Mouse (Mus musculus): ENCODE measurements around the gene Gnaq.
A peak's percentile ranks its signal among the peaks of the same experiment; 100 is the strongest.
"Not testable (repeated sequence)": the region's sequence is repeated elsewhere in the genome, so short reads cannot be mapped to it uniquely, and the experiment has no call there.

The Gnaq gene

DNA sequence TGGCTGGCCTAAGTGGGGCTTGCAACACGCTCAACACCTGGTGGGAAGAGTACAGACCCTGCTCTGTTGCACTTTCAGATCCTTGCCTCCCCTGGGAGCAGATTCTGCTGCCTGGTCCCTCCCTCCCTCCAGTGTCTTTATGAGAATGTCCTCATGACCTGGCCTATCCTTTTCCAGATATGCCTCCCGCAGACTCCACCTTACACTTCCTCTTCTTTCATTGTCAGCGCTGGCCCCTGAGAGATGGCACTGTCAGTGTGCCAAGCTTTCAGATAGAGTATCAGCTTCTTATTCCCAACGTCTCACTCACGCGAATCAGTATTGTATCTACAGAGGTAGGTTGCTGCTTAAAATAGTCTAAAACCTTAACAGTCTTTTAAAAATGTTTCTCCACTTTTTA, 129.0 kb downstream of the Gnaq start:
- DNase-seq = no peak

- DNase-seq = no peak
Observed at GRCm38 (mm10) chr19:16262340-16262739, 129.7 kb downstream of the Gnaq start.

DNA sequence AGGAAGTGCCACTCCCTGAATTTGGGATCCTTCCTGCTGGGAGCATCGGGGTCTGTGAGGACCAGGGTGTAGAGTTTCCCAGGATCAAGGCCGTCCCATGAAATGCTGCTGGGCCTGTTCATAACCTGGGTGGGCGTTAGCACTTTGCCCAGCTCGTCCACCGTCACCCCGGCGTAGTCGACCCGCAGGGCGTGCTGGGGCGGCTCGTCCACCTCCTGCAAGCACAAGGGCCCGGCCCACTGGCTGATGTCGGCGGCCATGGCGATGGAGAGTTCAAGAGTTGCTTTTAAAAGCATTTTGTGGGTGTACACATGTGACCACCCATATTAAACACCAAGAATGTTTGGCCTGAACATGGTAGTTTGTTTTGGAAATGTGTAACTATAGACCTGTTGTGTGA, 134.7 kb downstream of the Gnaq start:
- DNase-seq = not testable (repeated sequence)

- no peak for DNase-seq
Observed at GRCm38 (mm10) chr19:16270236-16270635, 137.6 kb downstream of the Gnaq start.

DNA sequence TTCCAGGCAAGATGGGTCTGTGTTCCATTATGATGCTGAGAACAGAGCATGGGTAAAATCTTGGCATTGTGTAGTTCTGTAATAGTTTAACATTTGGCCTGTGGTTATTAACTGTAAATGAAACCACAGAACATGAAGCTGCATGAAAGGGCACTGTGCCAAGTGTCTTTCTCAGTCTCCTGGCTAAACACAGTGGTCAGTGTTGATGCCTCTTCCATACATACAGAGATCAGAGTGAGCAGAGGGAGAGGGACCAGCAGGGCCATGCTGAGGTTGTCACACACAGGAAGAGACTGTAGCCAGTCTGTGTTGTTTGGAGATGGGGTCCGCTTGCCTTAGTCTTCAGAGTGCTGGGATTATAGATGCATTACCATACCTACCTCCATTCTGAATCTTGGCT, 138.4 kb downstream of the Gnaq start:
- DNase-seq = no peak

DNA sequence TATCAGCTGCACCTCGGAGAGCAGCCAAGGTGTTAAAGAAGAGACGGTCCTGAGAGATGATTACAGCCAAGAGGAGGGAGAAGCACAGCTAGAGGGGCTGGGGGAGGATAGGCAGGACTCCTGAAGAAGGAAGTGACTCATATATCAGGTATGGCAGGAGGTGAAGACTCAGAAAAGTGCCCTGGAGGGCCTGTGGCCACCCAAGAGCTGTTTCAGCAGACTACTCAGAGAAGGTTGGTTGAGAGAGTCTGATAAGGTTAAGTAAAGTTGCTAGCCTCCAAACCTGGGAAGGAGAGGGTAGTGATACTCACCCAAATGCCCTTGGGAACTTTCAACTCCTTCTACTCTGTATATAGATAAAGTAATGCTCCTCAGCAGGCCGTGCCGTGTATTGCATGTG, 140.4 kb downstream of the Gnaq start:
- DNase-seq = no peak

- no peak for DNase-seq
Observed at GRCm38 (mm10) chr19:16280231-16280630, 147.6 kb downstream of the Gnaq start.

GRCm38 (mm10) chr19:16285051-16286028, 152.7 kb downstream of the Gnaq start:
- peak; percentile 53 for DNase-seq

GRCm38 (mm10) chr19:16286451-16287175, 154.0 kb downstream of the Gnaq start:
- no peak for DNase-seq

DNA sequence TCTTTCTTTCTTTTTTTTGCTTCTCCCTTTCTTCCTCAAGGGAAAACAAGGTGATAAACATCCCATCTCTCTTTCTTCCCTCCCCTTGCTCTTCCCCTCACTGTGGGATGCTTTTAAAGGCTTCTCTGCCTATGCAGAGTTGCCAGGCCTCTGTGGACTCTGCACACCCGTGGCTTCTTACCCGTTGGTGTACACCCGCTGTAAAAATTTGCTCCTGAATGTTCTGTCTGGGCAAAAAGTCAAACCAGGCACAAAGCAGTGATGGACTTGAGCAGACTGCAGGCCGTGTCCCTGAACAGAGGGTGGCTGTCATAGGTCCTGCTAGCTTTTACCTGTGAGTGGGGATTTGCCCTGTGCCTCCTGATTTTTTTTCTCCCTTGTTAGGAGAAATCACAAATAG, 154.7 kb downstream of the Gnaq start:
- no peak for DNase-seq

GRCm38 (mm10) chr19:16287971-16288370, 155.3 kb downstream of the Gnaq start:
- peak; percentile 63 for DNase-seq

- no peak for DNase-seq
Observed at GRCm38 (mm10) chr19:16291088-16291487, 158.5 kb downstream of the Gnaq start.

- DNase-seq = no peak
Observed at GRCm38 (mm10) chr19:16292056-16292608, 159.5 kb downstream of the Gnaq start.

DNA sequence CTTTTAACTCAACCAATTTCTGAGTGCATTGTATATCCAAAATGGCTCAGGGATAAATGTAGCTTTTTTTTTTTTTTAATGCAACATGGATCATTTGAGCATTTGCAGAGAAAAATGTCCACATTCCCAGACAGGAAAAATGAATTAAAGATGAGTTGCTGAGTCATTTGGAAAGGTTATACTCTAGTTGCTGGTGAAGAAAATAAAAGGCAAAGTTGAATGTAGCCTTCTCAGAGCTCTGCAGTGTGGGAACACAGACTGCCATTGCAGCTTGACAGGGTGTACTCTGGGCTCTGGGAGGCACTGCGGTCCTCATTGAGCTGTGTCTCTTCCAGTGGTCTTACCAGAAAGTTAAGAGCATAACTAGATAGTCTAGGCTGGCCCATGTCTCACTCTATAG, 160.3 kb downstream of the Gnaq start:
- DNase-seq = no peak

GRCm38 (mm10) chr19:16300413-16300812, 167.8 kb downstream of the Gnaq start:
- DNase-seq = no peak

DNA sequence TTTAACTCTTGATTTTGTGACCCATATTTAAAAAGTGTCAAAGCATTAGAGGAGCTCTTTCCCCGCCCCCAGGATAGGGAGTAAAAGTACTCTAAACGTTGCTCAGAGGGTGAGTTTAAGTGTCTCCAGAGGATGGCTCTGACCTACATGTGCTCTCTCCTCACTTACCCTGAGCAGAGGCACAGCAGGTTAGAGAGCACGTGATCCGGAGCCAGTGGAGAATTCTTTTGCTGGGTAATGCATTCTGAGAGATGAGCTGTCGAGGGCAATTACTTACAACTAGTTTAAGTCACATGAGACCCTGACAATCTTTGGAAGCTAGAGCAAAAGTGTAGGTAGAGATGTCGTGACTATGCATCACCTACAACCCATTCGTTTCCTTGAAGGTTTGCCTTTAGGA, 168.7 kb downstream of the Gnaq start:
- no peak for DNase-seq

GRCm38 (mm10) chr19:16309031-16309430, 176.4 kb downstream of the Gnaq start:
- no peak for DNase-seq

DNA sequence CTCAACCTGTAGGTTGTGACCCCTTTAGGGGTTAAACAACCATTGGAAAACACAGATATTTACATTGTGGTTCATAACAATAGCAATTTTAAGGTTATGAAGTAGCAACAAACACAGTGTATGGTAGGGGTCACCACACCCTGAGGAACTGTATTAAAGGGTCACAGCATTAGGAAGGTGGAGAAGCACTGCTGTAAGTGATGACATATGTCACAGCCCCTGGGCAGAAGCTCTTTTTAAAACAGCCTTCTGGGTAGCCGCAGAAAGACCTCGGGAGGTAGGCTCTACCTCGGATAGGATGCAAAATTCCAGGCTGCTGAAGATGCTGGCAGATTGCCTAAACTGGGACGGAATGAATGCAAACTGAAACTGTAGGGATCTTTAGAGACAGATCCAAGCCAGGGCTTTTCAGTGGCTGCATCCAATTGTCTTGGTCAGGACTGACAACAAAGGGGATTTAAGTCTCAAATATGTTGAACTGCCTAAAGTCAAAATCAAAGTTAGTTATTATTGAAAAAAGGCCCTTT, 181.7 kb downstream of the Gnaq start:
- peak; percentile 41 for DNase-seq

DNA sequence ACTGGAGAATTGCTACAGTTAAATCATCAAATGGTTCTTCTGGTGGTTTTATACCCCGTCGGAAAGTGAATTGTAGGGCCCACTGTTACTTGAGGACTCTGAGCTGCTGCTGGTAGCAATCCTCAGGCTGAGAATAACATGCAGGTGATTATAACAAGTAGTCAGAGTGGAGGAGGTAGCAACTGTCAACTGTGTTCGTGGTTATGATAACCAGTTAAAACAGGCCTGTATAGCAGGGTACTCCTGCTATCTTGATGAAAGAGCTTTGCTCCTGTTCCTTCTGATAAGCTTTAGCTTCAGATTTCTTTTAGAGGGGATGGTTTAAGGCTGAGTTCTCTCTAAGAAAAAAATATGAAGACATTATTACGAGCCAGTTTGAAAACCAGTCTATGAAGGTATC, 182.9 kb downstream of the Gnaq start:
- no peak for DNase-seq

DNA sequence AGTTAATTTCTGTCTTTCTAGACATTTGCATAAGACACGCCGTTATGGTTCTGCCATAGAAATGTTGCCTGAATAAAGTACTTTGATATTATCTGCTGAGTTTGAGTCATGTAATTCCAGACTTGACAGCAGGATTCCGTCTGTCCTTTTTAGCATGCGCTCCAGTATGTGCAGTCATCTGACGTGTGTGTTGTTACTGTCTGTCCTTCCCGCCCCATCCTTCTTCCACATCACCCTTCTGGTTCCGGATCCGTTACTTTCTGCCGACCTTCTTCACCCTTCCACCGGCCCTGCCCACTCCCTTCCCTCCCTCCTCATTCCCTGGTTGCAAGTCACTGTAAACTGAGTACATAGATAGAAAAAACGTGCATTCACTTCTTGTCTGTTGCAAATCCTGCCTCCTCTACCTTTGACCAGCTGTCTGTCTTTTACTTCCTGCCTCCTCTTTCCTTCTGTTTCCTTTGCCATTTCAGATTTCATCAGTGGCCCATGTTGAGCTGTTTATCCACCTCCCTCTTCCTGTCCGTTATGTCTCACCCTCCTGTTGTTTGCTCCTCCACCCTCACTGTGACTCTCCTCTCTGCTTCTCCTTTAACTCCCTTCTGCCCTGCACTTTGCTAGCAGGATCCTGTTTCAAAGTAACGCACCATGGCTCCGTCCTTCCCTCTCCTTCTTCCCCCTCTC, 185.6 kb downstream of the Gnaq start:
- no peak for DNase-seq

- DNase-seq = no peak
Observed at GRCm38 (mm10) chr19:16319986-16320385, 187.4 kb downstream of the Gnaq start.

DNA sequence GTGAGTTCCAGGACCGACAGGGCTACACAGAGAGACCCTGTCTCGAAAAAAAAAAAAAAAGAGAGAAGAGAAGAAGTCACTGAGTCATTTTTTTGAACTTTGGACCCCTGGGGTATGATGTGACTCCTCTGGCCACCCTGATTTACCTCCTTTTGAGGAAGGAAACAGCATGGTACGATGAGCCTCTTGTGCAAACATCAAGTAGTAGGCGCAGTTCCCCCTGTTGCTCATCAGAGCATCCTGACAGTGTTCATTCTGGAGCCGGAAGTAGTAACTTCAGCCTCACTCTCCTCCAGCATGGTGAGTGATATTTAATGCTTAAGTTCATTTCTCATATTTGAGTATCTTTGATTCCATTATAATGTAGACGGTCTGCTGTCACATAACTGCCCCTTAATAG, 190.4 kb downstream of the Gnaq start:
- no peak for DNase-seq

DNA sequence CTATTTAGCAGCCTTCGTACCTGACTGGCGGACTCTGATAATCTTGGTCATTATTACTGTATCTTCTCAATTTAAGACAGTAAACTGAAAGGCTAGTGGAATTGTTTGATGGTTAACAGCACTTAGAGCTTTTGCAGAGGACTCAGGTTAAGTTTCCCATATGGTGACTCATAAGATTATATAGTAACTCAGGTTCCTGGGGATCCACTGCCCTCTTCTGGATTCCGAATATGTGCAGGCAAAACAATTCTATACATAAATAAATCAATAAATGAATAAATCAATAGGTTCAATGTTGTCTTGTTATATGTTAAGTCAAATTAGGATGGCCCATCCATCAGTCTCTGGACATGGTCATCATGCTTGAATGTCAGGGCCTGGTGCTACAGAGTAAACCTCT, 191.6 kb downstream of the Gnaq start:
- no peak for DNase-seq

Measured in cerebellum, adult 11 months (tissue).